ENCODE assay signal across 27 mouse cellular contexts in genomic region chr6:105991492-105991891, GRCm38 (mm10).
DNase-seq lines count a peak whose midpoint lies in the region; ATAC-seq and TF ChIP-seq lines count a peak whose summit lies in the region.
"Had no signal": no experiment of that assay in that cellular context is flagged by ENCODE, and none has a peak within 500 bp of the region (broad histone marks: within the 10 kb centered on the region; RNA-seq: fewer than 3 reads in every experiment).

No protein-coding gene starts in this region.

- H3K4me1 ChIP-seq in lung, embryonic 14.5 days (ENCODE audit: insufficient read depth): no peaks in the 10 kb centered on the region
- H3K4me1 ChIP-seq in stomach, embryonic 15.5 days: no peaks in the 10 kb centered on the region
- no peaks in the 10 kb centered on the region for H3K4me1 ChIP-seq in stomach, postnatal 0 days (replicated peaks; ENCODE audit: control insufficient read depth, insufficient read depth)
- H3K4me1 ChIP-seq: embryonic facial prominence, embryonic 10.5 days; embryonic facial prominence, embryonic 13.5 days; forebrain, embryonic 12.5 days; forebrain, embryonic 15.5 days; heart, embryonic 12.5 days; heart, embryonic 15.5 days; hindbrain, embryonic 10.5 days; hindbrain, embryonic 13.5 days had no signal

- H3K4me3 ChIP-seq in lung, embryonic 14.5 days (ENCODE audit: low read depth, low read length): no peak overlapping the region
- H3K4me3 ChIP-seq in stomach, embryonic 15.5 days (replicated peaks): no peak overlapping the region
- H3K4me3 ChIP-seq in stomach, postnatal 0 days (ENCODE audit: low read depth, low read length): no peak overlapping the region
- H3K4me3 ChIP-seq: embryonic facial prominence, embryonic 10.5 days; embryonic facial prominence, embryonic 13.5 days; erythroblast, embryonic 14.5 days; forebrain, embryonic 12.5 days; forebrain, embryonic 15.5 days; heart, embryonic 12.5 days; heart, embryonic 15.5 days; hindbrain, embryonic 10.5 days; hindbrain, embryonic 13.5 days had no signal

- peak; percentile 94 for ATAC-seq in lung, embryonic 14.5 days (ENCODE audit: insufficient read depth)
- ATAC-seq in stomach, embryonic 15.5 days (ENCODE audit: insufficient read depth, low FRiP score, low read depth): peak; percentile 39
- ATAC-seq in stomach, postnatal 0 days (ENCODE audit: low FRiP score, low TSS enrichment): no peak
- ATAC-seq: activated CD4-positive, CD25-positive, alpha-beta regulatory T cell, adult 4 months; forebrain, embryonic 15.5 days; hindbrain, embryonic 16.5 days had no signal

- H3K27ac ChIP-seq in lung, embryonic 14.5 days (ENCODE audit: low read depth): no peak overlapping the region
- no peak overlapping the region for H3K27ac ChIP-seq in stomach, embryonic 15.5 days
- H3K27ac ChIP-seq in stomach, postnatal 0 days (replicated peaks): no peak overlapping the region
- H3K27ac ChIP-seq: embryonic facial prominence, embryonic 10.5 days; embryonic facial prominence, embryonic 13.5 days; forebrain, embryonic 12.5 days; forebrain, embryonic 15.5 days; heart, embryonic 15.5 days; hindbrain, embryonic 10.5 days; hindbrain, embryonic 13.5 days had no signal

- H3K9me3 ChIP-seq in lung, embryonic 14.5 days (ENCODE audit: low read depth, low read length): no peaks in the 10 kb centered on the region
- H3K9me3 ChIP-seq in stomach, embryonic 15.5 days: no peaks in the 10 kb centered on the region
- no peaks in the 10 kb centered on the region for H3K9me3 ChIP-seq in stomach, postnatal 0 days (ENCODE audit: control insufficient read depth, low read length)
- H3K9me3 ChIP-seq: embryonic facial prominence, embryonic 10.5 days; embryonic facial prominence, embryonic 13.5 days; forebrain, embryonic 12.5 days; forebrain, embryonic 15.5 days; heart, embryonic 12.5 days; heart, embryonic 15.5 days; hindbrain, embryonic 10.5 days; hindbrain, embryonic 13.5 days had no signal

- TF ChIP-seq CTCF in lung, embryonic 14.5 days (IDR thresholded peaks at IDR 0.05; ENCODE audit: low read depth): no peak
- TF ChIP-seq CTCF in stomach, postnatal 0 days (IDR thresholded peaks at IDR 0.05; ENCODE audit: low read depth): no peak

- peak; percentile 2 for DNase-seq in adrenal gland, postnatal 10 days
- no peak for DNase-seq in adrenal gland, adult 8-10 months
- peak; percentile 77 for DNase-seq in lung, embryonic 14.5 days
- no peak for DNase-seq in lung, postnatal 25 days (ENCODE audit: low spot score)
- no peak for DNase-seq in stomach, postnatal 0 days (ENCODE audit: low spot score)
- DNase-seq in ovary, postnatal 10 days (ENCODE audit: low spot score): no peak
- DNase-seq in right cerebral cortex, postnatal 36 days (ENCODE audit: low spot score in 2 of 2): no peak
- DNase-seq: cerebellum, adult 11 months; cerebellum, adult 2 months; cerebellum, adult 9-11 months; cerebellum, postnatal 36 days; embryo, embryonic 11 days; gastrocnemius, postnatal 25 days; heart, adult 18-20 months; heart, postnatal 36 days had no signal

- no peak for TF ChIP-seq EP300 in stomach, postnatal 0 days (optimal IDR thresholded peaks at IDR 0.05)

- no peaks in the 10 kb centered on the region for H3K27me3 ChIP-seq in lung, embryonic 14.5 days (ENCODE audit: insufficient read depth, low read length)
- H3K27me3 ChIP-seq in stomach, embryonic 15.5 days (replicated peaks): no peaks in the 10 kb centered on the region
- no peaks in the 10 kb centered on the region for H3K27me3 ChIP-seq in stomach, postnatal 0 days (ENCODE audit: control insufficient read depth, insufficient read depth, low read length)
- H3K27me3 ChIP-seq: embryonic facial prominence, embryonic 13.5 days; forebrain, embryonic 12.5 days; forebrain, embryonic 15.5 days; heart, embryonic 12.5 days; heart, embryonic 15.5 days; hindbrain, embryonic 13.5 days had no signal

- 31% methylated on average over 1 of the region's 1 CpGs for WGBS in lung, embryonic 14.5 days
- 69% methylated on average over 1 of the region's 1 CpGs for WGBS in stomach, embryonic 15.5 days
- 52% methylated on average over 1 of the region's 1 CpGs for WGBS in stomach, postnatal 0 days

- H3K9ac ChIP-seq in lung, embryonic 14.5 days: no peak overlapping the region
- no peak overlapping the region for H3K9ac ChIP-seq in stomach, embryonic 15.5 days
- no peak overlapping the region for H3K9ac ChIP-seq in stomach, postnatal 0 days (ENCODE audit: low read length)
- H3K9ac ChIP-seq: embryonic facial prominence, embryonic 13.5 days; forebrain, embryonic 12.5 days; forebrain, embryonic 15.5 days; heart, embryonic 12.5 days; heart, embryonic 15.5 days; hindbrain, embryonic 13.5 days had no signal

- no peaks in the 10 kb centered on the region for H3K36me3 ChIP-seq in lung, embryonic 14.5 days (ENCODE audit: insufficient read depth)
- no peaks in the 10 kb centered on the region for H3K36me3 ChIP-seq in stomach, embryonic 15.5 days
- H3K36me3 ChIP-seq in stomach, postnatal 0 days (ENCODE audit: control insufficient read depth, insufficient read depth, low read length): no peaks in the 10 kb centered on the region
- H3K36me3 ChIP-seq: embryonic facial prominence, embryonic 10.5 days; embryonic facial prominence, embryonic 13.5 days; forebrain, embryonic 12.5 days; forebrain, embryonic 15.5 days; heart, embryonic 12.5 days; heart, embryonic 15.5 days; hindbrain, embryonic 10.5 days; hindbrain, embryonic 13.5 days had no signal

- no peak overlapping the region for H3K4me2 ChIP-seq in lung, embryonic 14.5 days
- no peak overlapping the region for H3K4me2 ChIP-seq in stomach, embryonic 15.5 days
- H3K4me2 ChIP-seq in stomach, postnatal 0 days (replicated peaks; ENCODE audit: low read depth): no peak overlapping the region
- H3K4me2 ChIP-seq: embryonic facial prominence, embryonic 13.5 days; forebrain, embryonic 12.5 days; forebrain, embryonic 15.5 days; heart, embryonic 12.5 days; heart, embryonic 15.5 days; hindbrain, embryonic 13.5 days had no signal

Comparison
In these comparisons a context has a peak if more than half of its experiments do, and no peak if none do; other contexts are left out.
1. DNase-seq: peak in adrenal gland, postnatal 10 days (single experiment) and lung, embryonic 14.5 days (single experiment); none in adrenal gland, adult 8-10 months (single experiment), lung, postnatal 25 days (single experiment), stomach, postnatal 0 days (single experiment), ovary, postnatal 10 days (single experiment) and right cerebral cortex, postnatal 36 days (0 of 2).